Mouse (Mus musculus) splenic B cell, adult 2 months (primary cell): ENCODE measurements around the gene Rerg.
"Not testable (repeated sequence)": the region's sequence is repeated elsewhere in the genome, so short reads cannot be mapped to it uniquely, and the experiment has no call there.

Experiments used
- DNase-seq: peaks from one replicate; pipeline ENCODE4 v3.0.0-alpha.2; 2011; ENCODE audit warnings: low read depth, low spot score
- H3K27me3 ChIP-seq: 2 replicates; pipeline ENCODE4 v1.6.1; 2012; ENCODE audit warnings: mild to moderate bottlenecking, low read length, moderate library complexity, mixed read lengths; ENCODE audit not compliant: control insufficient read depth, poor library complexity, insufficient read depth, severe bottlenecking
- H3K36me3 ChIP-seq: 2 replicates; pipeline ENCODE4 v1.6.1; 2012; ENCODE audit warnings: mild to moderate bottlenecking, low read length, moderate library complexity, mixed read lengths; ENCODE audit not compliant: control insufficient read depth, poor library complexity, insufficient read depth, severe bottlenecking

The Rerg gene

DNA sequence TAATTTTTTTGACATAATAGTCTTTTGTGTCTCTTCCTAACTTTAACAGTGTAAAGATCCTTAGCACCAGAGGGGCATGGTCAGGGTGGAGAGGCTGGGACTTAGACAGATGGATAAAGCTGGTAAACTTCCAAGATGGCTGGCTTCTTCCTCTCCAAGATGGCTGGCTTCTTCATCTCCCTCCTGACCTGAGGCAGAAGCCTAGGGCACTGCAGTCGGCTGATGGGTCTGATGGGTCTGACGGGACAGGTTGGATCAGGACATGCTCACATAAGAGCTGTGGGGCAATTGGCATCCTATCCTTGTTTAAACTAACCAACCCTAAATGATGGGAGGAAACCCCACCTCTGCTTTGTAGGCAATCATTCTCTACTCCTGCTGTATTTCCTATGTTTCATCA lies 112.0 kb downstream of the Rerg start:
- Histone ChIP-seq H3K36me3 (no peaks in the 10 kb centered on the region), H3K27me3 (no peaks in the 10 kb centered on the region)
- DNase-seq = no peak

- Histone ChIP-seq H3K27me3 (no peaks in the 10 kb centered on the region), H3K36me3 (no peaks in the 10 kb centered on the region)
- DNase-seq = no peak
Measured at GRCm38 (mm10) chr6:137054073-137054472, 116.2 kb downstream of the Rerg start.

GRCm38 (mm10) chr6:137053464-137053863 lies 116.8 kb downstream of the Rerg start:
- peak; percentile 32 for DNase-seq
- no peaks in the 10 kb centered on the region for H3K27me3 ChIP-seq
- no peaks in the 10 kb centered on the region for H3K36me3 ChIP-seq

- Histone ChIP-seq H3K36me3 (no peaks in the 10 kb centered on the region), H3K27me3 (no peaks in the 10 kb centered on the region)
- DNase-seq = no peak
Measured at GRCm38 (mm10) chr6:137053006-137053405, 117.3 kb downstream of the Rerg start.

GRCm38 (mm10) chr6:137047036-137047435 lies 123.3 kb downstream of the Rerg start:
- no peak for DNase-seq
- H3K36me3 ChIP-seq = no peaks in the 10 kb centered on the region
- no peaks in the 10 kb centered on the region; the same call in 1 of the 2 replicates for H3K27me3 ChIP-seq

- Histone ChIP-seq H3K27me3 (no peaks in the 10 kb centered on the region; the same call in 1 of the 2 replicates), H3K36me3 (no peaks in the 10 kb centered on the region)
- DNase-seq = no peak
Measured at GRCm38 (mm10) chr6:137045011-137045504, 125.2 kb downstream of the Rerg start.

DNA sequence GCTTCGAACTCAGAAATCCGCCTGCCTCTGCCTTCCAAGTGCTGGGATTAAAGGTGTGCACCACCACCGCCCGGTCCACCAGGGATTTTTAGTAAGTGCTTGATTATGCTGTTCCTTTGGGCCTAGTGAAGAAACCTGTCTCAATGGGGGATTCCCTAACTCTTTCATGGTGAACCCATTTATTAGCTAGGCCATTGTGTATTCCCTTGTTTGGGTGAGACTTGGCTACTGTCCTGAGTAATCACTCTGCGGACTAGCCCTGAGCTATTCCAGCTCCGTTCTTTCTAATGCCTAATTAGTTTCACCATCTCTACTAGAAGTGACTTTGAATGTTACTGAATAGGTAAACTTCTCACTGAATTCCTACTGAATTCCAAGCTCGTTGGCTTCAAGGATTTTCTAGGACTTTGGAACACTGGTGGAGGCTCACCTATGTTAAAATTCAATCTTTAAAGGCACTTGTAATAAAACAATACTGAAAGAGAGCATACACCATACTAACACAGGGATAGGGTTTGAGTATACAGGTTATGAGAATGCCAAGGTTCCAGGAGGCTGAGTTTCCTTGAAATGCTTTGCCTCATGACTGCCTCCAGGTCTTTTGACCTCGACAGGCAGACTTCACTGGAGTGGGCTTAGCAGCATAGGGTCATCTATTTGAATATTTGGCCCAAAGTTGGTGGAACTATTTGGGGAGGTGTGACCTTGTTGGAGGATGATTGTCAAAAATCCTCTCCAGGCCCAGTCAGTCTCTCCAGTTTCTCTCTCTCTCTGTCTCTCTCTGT lies 134.5 kb downstream of the Rerg start:
- DNase-seq, H3K27me3 ChIP-seq, H3K36me3 ChIP-seq: not testable (repeated sequence)

DNA sequence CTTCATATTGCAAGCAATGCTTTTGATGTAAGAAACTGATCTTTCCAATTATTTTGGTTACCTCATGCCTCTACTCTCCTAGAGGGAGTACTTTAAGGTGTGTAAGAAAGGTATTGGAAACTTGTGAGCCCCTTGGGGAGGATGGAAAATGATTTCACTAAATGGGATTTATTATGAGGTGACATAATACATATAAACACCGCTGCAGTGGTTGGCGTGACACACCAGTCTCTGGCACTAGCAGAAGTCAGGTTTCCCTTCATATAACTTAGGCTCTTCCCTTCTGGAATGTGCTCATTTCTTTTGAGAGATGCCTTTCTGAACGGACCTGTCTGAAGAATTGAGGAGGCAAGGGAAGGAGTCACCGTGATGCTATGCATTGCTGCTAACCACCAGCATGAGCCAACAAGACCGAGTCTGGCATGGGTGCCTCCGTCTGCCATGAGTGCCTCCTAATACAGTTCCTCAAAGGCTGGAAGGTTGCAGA lies 139.6 kb downstream of the Rerg start:
- H3K36me3 ChIP-seq = no peaks in the 10 kb centered on the region
- no peak for DNase-seq
- H3K27me3 ChIP-seq = no peaks in the 10 kb centered on the region

DNA sequence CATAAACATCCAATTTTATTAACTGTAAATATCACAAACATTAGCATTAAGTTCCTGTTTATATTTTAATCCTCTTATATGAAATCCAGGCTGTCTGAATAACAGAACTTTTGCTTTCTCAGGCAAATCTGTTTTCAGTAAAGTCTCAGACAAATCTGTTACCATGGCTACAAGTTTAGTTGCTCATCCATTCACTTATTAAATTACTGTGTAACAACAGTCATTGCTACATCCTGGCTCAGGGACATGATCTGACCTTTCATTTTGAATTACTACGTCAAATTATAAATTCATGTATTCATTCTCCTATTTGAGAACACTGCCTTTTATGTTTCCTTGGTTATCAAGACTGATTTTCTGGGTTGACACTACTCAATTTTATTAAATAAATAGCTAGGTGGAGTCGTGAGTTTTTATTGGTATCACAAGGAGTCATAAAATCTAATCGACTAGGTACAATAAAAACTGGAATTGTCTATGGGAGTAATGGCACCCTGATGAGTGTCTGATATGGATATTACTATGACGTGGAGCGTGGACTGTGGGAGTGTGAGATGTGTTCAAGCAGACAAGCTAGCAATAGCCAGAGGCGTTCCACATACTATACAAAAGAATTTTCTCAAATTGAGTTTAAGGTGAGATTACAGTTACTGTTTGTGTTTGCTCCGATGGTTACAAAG lies 140.2 kb downstream of the Rerg start:
- DNase-seq = no peak
- no peaks in the 10 kb centered on the region for H3K27me3 ChIP-seq
- no peaks in the 10 kb centered on the region for H3K36me3 ChIP-seq

GRCm38 (mm10) chr6:137025461-137025860 lies 144.8 kb downstream of the Rerg start:
- Histone ChIP-seq H3K36me3 (no peaks in the 10 kb centered on the region), H3K27me3 (no peaks in the 10 kb centered on the region)
- no peak for DNase-seq

DNA sequence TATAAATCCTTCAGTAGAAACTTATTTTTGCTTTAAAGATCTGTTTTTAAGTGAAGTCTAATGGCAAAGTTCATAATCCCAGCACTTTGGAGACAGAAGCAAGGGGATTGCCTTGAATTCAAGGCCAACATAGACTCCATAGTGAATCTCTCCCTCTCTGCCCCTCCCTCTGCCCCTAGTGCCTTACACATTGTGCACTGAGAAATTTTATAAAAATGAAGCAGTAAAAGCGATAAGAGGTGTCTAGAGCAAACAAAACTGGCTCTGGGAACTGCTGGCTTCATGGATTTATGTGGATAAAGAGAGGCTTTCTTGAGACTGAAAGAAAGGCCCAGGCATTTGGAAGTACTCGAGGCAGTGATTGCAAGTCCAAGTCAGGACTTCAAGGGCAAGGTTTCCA lies 145.8 kb downstream of the Rerg start:
- Histone ChIP-seq H3K36me3 (no peaks in the 10 kb centered on the region), H3K27me3 (no peaks in the 10 kb centered on the region)
- DNase-seq = no peak

GRCm38 (mm10) chr6:137017216-137017973 lies 152.9 kb downstream of the Rerg start:
- Histone ChIP-seq H3K36me3 (no peaks in the 10 kb centered on the region), H3K27me3 (no peaks in the 10 kb centered on the region)
- no peak for DNase-seq

DNA sequence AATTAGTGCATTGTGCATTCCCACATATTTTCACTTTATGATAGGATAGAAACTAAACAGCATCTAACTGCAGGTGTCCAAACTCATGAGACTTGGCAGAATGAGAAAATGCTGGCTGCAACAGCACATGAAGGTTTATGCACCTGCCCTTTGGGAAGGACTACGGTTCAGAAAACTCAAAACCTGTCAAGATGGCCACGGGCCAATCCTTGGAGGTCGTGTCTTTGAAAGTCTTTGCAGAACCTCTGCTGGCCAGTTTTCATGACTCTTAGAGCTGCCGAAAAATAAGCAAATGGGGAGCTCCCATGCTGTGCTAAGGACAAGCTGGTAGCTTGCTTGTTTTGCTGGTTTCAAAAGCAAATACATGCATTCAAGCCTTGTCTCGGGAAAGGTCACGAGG lies 156.0 kb downstream of the Rerg start:
- DNase-seq = no peak
- no peaks in the 10 kb centered on the region for H3K27me3 ChIP-seq
- no peaks in the 10 kb centered on the region for H3K36me3 ChIP-seq

DNA sequence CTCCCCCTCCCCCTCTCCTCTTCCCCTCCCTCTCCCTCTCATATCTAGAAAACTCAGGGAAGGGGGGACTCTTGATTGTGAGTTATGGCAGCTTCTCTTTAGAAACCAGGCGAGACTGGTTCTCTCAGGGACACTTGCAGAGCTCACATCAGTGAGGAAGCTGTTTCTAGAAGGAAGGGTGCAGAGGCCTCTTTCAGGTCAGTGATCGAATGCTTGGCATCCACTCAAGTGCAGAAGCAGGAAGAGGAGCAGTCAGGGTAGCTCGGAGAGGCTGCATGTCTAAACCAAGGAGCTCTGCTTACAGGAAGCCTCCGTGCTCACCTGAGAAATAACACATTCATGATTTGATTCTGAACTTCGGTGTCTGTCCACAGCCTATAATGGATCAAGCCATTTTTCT lies 159.1 kb downstream of the Rerg start:
- peak; percentile 47 for DNase-seq
- Histone ChIP-seq H3K27me3 (no peaks in the 10 kb centered on the region), H3K36me3 (no peaks in the 10 kb centered on the region)
